Comparison of ENCODE assay signal across 8 mouse cellular contexts in the genomic region with DNA sequence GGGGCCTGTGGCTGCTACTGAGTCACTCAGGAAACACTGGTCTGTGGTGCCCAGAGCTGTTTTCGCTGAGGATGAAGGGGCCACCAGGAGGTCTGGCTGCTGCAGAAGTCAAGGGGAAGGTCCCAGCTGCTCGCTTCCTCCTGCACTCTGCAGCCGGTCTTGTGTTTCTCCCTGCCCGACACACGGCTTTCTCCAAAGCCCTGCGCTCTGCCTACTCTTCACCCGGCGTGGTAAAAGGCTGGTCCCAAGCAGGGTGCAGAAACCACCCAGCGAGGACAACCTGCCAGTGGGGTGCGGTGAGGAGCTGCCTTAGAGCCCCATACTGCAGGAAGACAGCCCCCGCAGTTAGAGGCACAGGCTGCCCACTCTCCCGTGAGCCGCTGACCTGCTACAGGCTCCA. TPM values are rescaled to one million over a fixed set of nuclear protein-coding genes. Genes with fewer than 3 reads are reported as not detected.
DNase-seq lines count a peak whose midpoint lies in the region; ATAC-seq and TF ChIP-seq lines count a peak whose summit lies in the region.
"Had no signal": no experiment of that assay in that cellular context is flagged by ENCODE, and none has a peak within 500 bp of the region (broad histone marks: within the 10 kb centered on the region; RNA-seq: fewer than 3 reads in every experiment).

No protein-coding gene starts in this region.

- no peaks in the 10 kb centered on the region for H3K9me3 ChIP-seq in lung, embryonic 14.5 days (ENCODE audit: low read depth, low read length)
- no peaks in the 10 kb centered on the region for H3K9me3 ChIP-seq in embryonic facial prominence, embryonic 10.5 days
- H3K9me3 ChIP-seq in liver, embryonic 12.5 days (replicated peaks): no peaks in the 10 kb centered on the region
- H3K9me3 ChIP-seq in forebrain, embryonic 15.5 days: no peaks in the 10 kb centered on the region

- no peak for ATAC-seq in lung, embryonic 14.5 days (ENCODE audit: insufficient read depth)
- no peak for ATAC-seq in liver, embryonic 12.5 days
- ATAC-seq in forebrain, embryonic 15.5 days (replicated peaks): no peak
- no peak for ATAC-seq in erythroid progenitor cell, adult 5-6 weeks (replicated peaks; ENCODE audit: low FRiP score, poor library complexity, severe bottlenecking)

- TF ChIP-seq CTCF in lung, embryonic 14.5 days (IDR thresholded peaks at IDR 0.05; ENCODE audit: low read depth): no peak

- DNase-seq in lung, embryonic 14.5 days: no peak
- no peak for DNase-seq in lung, postnatal 10 days
- no peak for DNase-seq in embryonic facial prominence, embryonic 10.5 days (ENCODE audit: low spot score)
- DNase-seq in thymus, postnatal 0 days (ENCODE audit: low spot score): peak; percentile 50
- DNase-seq: kidney, postnatal 14 days had no signal

- 68% methylated on average over 13 of the region's 13 CpGs for WGBS in lung, embryonic 14.5 days
- 78% methylated on average over 13 of the region's 13 CpGs for WGBS in embryonic facial prominence, embryonic 10.5 days
- WGBS in liver, embryonic 12.5 days (ENCODE audit: insufficient replicate concordance): 37% methylated on average over 13 of the region's 13 CpGs
- 75% methylated on average over 13 of the region's 13 CpGs for WGBS in forebrain, embryonic 15.5 days

- H3K36me3 ChIP-seq in lung, embryonic 14.5 days (ENCODE audit: insufficient read depth): peaks cover 56% of the 10 kb centered on the region
- peaks cover 60% of the 10 kb centered on the region for H3K36me3 ChIP-seq in embryonic facial prominence, embryonic 10.5 days (replicated peaks)
- peaks cover 44% of the 10 kb centered on the region for H3K36me3 ChIP-seq in liver, embryonic 12.5 days
- H3K36me3 ChIP-seq in forebrain, embryonic 15.5 days: peaks cover 29% of the 10 kb centered on the region

- H3K4me3 ChIP-seq in lung, embryonic 14.5 days (ENCODE audit: low read depth, low read length): no peak overlapping the region
- 0 out of 2 replicates have a peak overlapping the region, but pooled peaks have one; percentile 0 for H3K4me3 ChIP-seq in embryonic facial prominence, embryonic 10.5 days
- H3K4me3 ChIP-seq in liver, embryonic 12.5 days: 0 out of 2 replicates have a peak overlapping the region, but pooled peaks have one; percentile 7
- H3K4me3 ChIP-seq in forebrain, embryonic 15.5 days: no peak overlapping the region

- H3K9ac ChIP-seq in lung, embryonic 14.5 days: no peak overlapping the region; the same call in 1 of the 2 replicates
- H3K9ac ChIP-seq in liver, embryonic 12.5 days: peak overlapping the region; percentile 83
- H3K9ac ChIP-seq in forebrain, embryonic 15.5 days (replicated peaks): no peak overlapping the region

- H3K4me2 ChIP-seq in lung, embryonic 14.5 days: no peak overlapping the region
- H3K4me2 ChIP-seq in liver, embryonic 12.5 days: peak overlapping the region; percentile 90
- no peak overlapping the region for H3K4me2 ChIP-seq in forebrain, embryonic 15.5 days (replicated peaks)

- no peaks in the 10 kb centered on the region for H3K27me3 ChIP-seq in lung, embryonic 14.5 days (ENCODE audit: insufficient read depth, low read length)
- H3K27me3 ChIP-seq in embryonic facial prominence, embryonic 10.5 days (replicated peaks; ENCODE audit: low read depth, poor library complexity, severe bottlenecking): 0 out of 2 replicates have a peak, but pooled peaks cover 9% of the 10 kb centered on the region
- no peaks in the 10 kb centered on the region for H3K27me3 ChIP-seq in liver, embryonic 12.5 days (replicated peaks)
- no peaks in the 10 kb centered on the region; the same call in 1 of the 2 replicates for H3K27me3 ChIP-seq in forebrain, embryonic 15.5 days

- H3K27ac ChIP-seq in lung, embryonic 14.5 days (ENCODE audit: low read depth): peak overlapping the region; percentile 40; the same call in 1 of the 2 replicates
- H3K27ac ChIP-seq in embryonic facial prominence, embryonic 10.5 days (replicated peaks): 0 out of 2 replicates have a peak overlapping the region, but pooled peaks have one; percentile 62
- peak overlapping the region; percentile 88 for H3K27ac ChIP-seq in liver, embryonic 12.5 days
- H3K27ac ChIP-seq in forebrain, embryonic 15.5 days (replicated peaks): no peak overlapping the region

- peaks cover 14% of the 10 kb centered on the region; the same call in 1 of the 2 replicates for H3K4me1 ChIP-seq in lung, embryonic 14.5 days (ENCODE audit: insufficient read depth)
- H3K4me1 ChIP-seq in embryonic facial prominence, embryonic 10.5 days: peaks cover 82% of the 10 kb centered on the region
- peaks cover 94% of the 10 kb centered on the region for H3K4me1 ChIP-seq in liver, embryonic 12.5 days
- H3K4me1 ChIP-seq in forebrain, embryonic 15.5 days: peaks cover 5% of the 10 kb centered on the region; the same call in 1 of the 2 replicates

RNA-seq across cellular contexts. Expression of gene Gm49510, which starts 4.7 kb away (rescaled TPM):
- 0.18 and 0.70 TPM in 2 replicates for polyA plus RNA-seq in lung, embryonic 14.5 days (2014; fragmentation: Nextera tagmentation; extraction: Ambion mirVana)
- 0.34 and 0.74 TPM in 2 replicates for polyA plus RNA-seq in embryonic facial prominence, embryonic 10.5 days (2016; fragmentation: Nextera tagmentation; extraction: Ambion mirVana)
- 0.17 and 0.43 TPM in 2 replicates for polyA plus RNA-seq in liver, embryonic 12.5 days (2016; fragmentation: Nextera tagmentation; extraction: Ambion mirVana)
- 0.10 and 0.32 TPM in 2 replicates for polyA plus RNA-seq in thymus, postnatal 0 days (2015; fragmentation: Nextera tagmentation; extraction: Ambion mirVana)
- not detected in 2 replicates for polyA plus RNA-seq in forebrain, embryonic 15.5 days (2015; fragmentation: Nextera tagmentation; extraction: Ambion mirVana)
- 1.3 TPM in 1 of 2 replicates, not detected in the other for total RNA-seq in erythroid progenitor cell, adult 5-6 weeks (2015; ENCODE audit: low replicate concordance)
- not detected in 2 replicates for total RNA-seq in erythroid progenitor cell, adult 5-6 weeks (2017; ENCODE audit: low replicate concordance)

RNA-seq across cellular contexts. Expression of gene Sh3bp1, which starts 4.8 kb away (rescaled TPM):
- polyA plus RNA-seq in lung, embryonic 14.5 days (2014; fragmentation: Nextera tagmentation; extraction: Ambion mirVana): 43.5 and 43.9 TPM in 2 replicates
- 35.6 and 36.1 TPM in 2 replicates for polyA plus RNA-seq in embryonic facial prominence, embryonic 10.5 days (2016; fragmentation: Nextera tagmentation; extraction: Ambion mirVana)
- 34.3 and 39.3 TPM in 2 replicates for polyA plus RNA-seq in liver, embryonic 12.5 days (2016; fragmentation: Nextera tagmentation; extraction: Ambion mirVana)
- 27.7 and 39.1 TPM in 2 replicates for polyA plus RNA-seq in thymus, postnatal 0 days (2015; fragmentation: Nextera tagmentation; extraction: Ambion mirVana)
- polyA plus RNA-seq in forebrain, embryonic 15.5 days (2015; fragmentation: Nextera tagmentation; extraction: Ambion mirVana): 3.6 and 5.9 TPM in 2 replicates
- 17.7 and 21.4 TPM in 2 replicates for total RNA-seq in erythroid progenitor cell, adult 5-6 weeks (2015; ENCODE audit: low replicate concordance)
- 0.26 and 7.1 TPM in 2 replicates for total RNA-seq in erythroid progenitor cell, adult 5-6 weeks (2017; ENCODE audit: low replicate concordance)

RNA-seq across cellular contexts. Expression of gene Gga1, which starts 17.7 kb away (rescaled TPM):
- polyA plus RNA-seq in lung, embryonic 14.5 days (2014; fragmentation: Nextera tagmentation; extraction: Ambion mirVana): 50.9 and 57.0 TPM in 2 replicates
- polyA plus RNA-seq in embryonic facial prominence, embryonic 10.5 days (2016; fragmentation: Nextera tagmentation; extraction: Ambion mirVana): 52.0 and 53.5 TPM in 2 replicates
- polyA plus RNA-seq in liver, embryonic 12.5 days (2016; fragmentation: Nextera tagmentation; extraction: Ambion mirVana): 32.2 and 33.5 TPM in 2 replicates
- 42.4 and 42.5 TPM in 2 replicates for polyA plus RNA-seq in thymus, postnatal 0 days (2015; fragmentation: Nextera tagmentation; extraction: Ambion mirVana)
- 60.3 and 62.0 TPM in 2 replicates for polyA plus RNA-seq in forebrain, embryonic 15.5 days (2015; fragmentation: Nextera tagmentation; extraction: Ambion mirVana)
- total RNA-seq in erythroid progenitor cell, adult 5-6 weeks (2015; ENCODE audit: low replicate concordance): 22.0 and 25.2 TPM in 2 replicates
- total RNA-seq in erythroid progenitor cell, adult 5-6 weeks (2017; ENCODE audit: low replicate concordance): 3.5 and 6.0 TPM in 2 replicates

RNA-seq across cellular contexts. Expression of gene Pdxp, which starts 19.0 kb away (rescaled TPM):
- polyA plus RNA-seq in lung, embryonic 14.5 days (2014; fragmentation: Nextera tagmentation; extraction: Ambion mirVana): 17.9 and 21.9 TPM in 2 replicates
- polyA plus RNA-seq in embryonic facial prominence, embryonic 10.5 days (2016; fragmentation: Nextera tagmentation; extraction: Ambion mirVana): 32.6 and 36.5 TPM in 2 replicates
- polyA plus RNA-seq in liver, embryonic 12.5 days (2016; fragmentation: Nextera tagmentation; extraction: Ambion mirVana): 17.1 and 17.4 TPM in 2 replicates
- 16.3 and 16.5 TPM in 2 replicates for polyA plus RNA-seq in thymus, postnatal 0 days (2015; fragmentation: Nextera tagmentation; extraction: Ambion mirVana)
- 99.5 and 101 TPM in 2 replicates for polyA plus RNA-seq in forebrain, embryonic 15.5 days (2015; fragmentation: Nextera tagmentation; extraction: Ambion mirVana)
- 0.72 and 2.1 TPM in 2 replicates for total RNA-seq in erythroid progenitor cell, adult 5-6 weeks (2015; ENCODE audit: low replicate concordance)
- total RNA-seq in erythroid progenitor cell, adult 5-6 weeks (2017; ENCODE audit: low replicate concordance): 1.4 TPM in 1 of 2 replicates, not detected in the other

RNA-seq across cellular contexts. Expression of gene Lgals1, which starts 31.8 kb away (rescaled TPM):
- polyA plus RNA-seq in lung, embryonic 14.5 days (2014; fragmentation: Nextera tagmentation; extraction: Ambion mirVana): 799 and 855 TPM in 2 replicates
- 241 and 316 TPM in 2 replicates for polyA plus RNA-seq in embryonic facial prominence, embryonic 10.5 days (2016; fragmentation: Nextera tagmentation; extraction: Ambion mirVana)
- 644 and 660 TPM in 2 replicates for polyA plus RNA-seq in liver, embryonic 12.5 days (2016; fragmentation: Nextera tagmentation; extraction: Ambion mirVana)
- polyA plus RNA-seq in thymus, postnatal 0 days (2015; fragmentation: Nextera tagmentation; extraction: Ambion mirVana): 598 and 732 TPM in 2 replicates
- polyA plus RNA-seq in forebrain, embryonic 15.5 days (2015; fragmentation: Nextera tagmentation; extraction: Ambion mirVana): 61.7 and 66.5 TPM in 2 replicates
- total RNA-seq in erythroid progenitor cell, adult 5-6 weeks (2015; ENCODE audit: low replicate concordance): 66.7 and 92.6 TPM in 2 replicates
- total RNA-seq in erythroid progenitor cell, adult 5-6 weeks (2017; ENCODE audit: low replicate concordance): 67.5 and 70.4 TPM in 2 replicates

Comparison
In these comparisons a context has a peak if more than half of its experiments do, and no peak if none do; other contexts are left out.
1. H3K4me3 ChIP-seq: peak in embryonic facial prominence, embryonic 10.5 days (single experiment) and liver, embryonic 12.5 days (single experiment); none in lung, embryonic 14.5 days (single experiment) and forebrain, embryonic 15.5 days (single experiment).